Mouse (Mus musculus) kidney, postnatal 0 days (tissue): ENCODE measurements around the gene Tmem259. TPM values are rescaled to one million over a fixed set of nuclear protein-coding genes. Genes with fewer than 3 reads are reported as not detected.
A peak's percentile ranks its signal among the peaks of the same experiment; 100 is the strongest.

Experiments used
- ATAC-seq: fragments of 200-750 bp; cut with Nextera tagmentation; replicated peaks from 2 replicates; pipeline ENCODE4 v1.8.0; 2017; ENCODE audit warnings: low read depth, moderate number of reproducible peaks, moderate TSS enrichment, moderate library complexity; ENCODE audit not compliant: low FRiP score
- DNase-seq: peaks from one replicate; pipeline ENCODE4 v3.0.0-alpha.2; 2016; ENCODE audit warnings: low spot score
- H3K27ac ChIP-seq: fragments of 300-500 bp; sonication (generic); 2 replicates; pipeline ENCODE4 v1.5.1; 2014; ENCODE audit warnings: mild to moderate bottlenecking
- H3K27me3 ChIP-seq: fragments of 300-500 bp; sonication (generic); 2 replicates; pipeline ENCODE4 v1.6.1; 2014; ENCODE audit warnings: low read length, mixed read lengths; ENCODE audit not compliant: insufficient read depth
- H3K36me3 ChIP-seq: fragments of 300-500 bp; sonication (generic); 2 replicates; pipeline ENCODE4 v1.6.1; 2014; ENCODE audit warnings: low read length, mixed read lengths; ENCODE audit not compliant: insufficient read depth
- H3K4me1 ChIP-seq: fragments of 300-500 bp; sonication (generic); replicated peaks from 2 replicates; pipeline ENCODE4 v1.6.1; 2014; ENCODE audit warnings: antibody characterized with exemption, low read length, mixed read lengths; ENCODE audit not compliant: insufficient read depth
- H3K4me2 ChIP-seq: fragments of 300-500 bp; sonication (generic); 2 replicates; pipeline ENCODE4 v1.6.1; 2014; ENCODE audit warnings: mild to moderate bottlenecking, low read length, moderate library complexity, mixed read lengths
- H3K4me3 ChIP-seq: fragments of 300-500 bp; sonication (generic); replicated peaks from 2 replicates; pipeline ENCODE4 v1.5.1; 2014; ENCODE audit warnings: low read depth, low read length
- H3K9ac ChIP-seq: fragments of 300-500 bp; sonication (generic); 2 replicates; pipeline ENCODE4 v1.6.1; 2014; ENCODE audit warnings: low read depth, low read length
- H3K9me3 ChIP-seq: fragments of 300-500 bp; sonication (generic); replicated peaks from 2 replicates; pipeline ENCODE4 v1.6.1; 2016; ENCODE audit warnings: low read length, inconsistent platforms, mixed read lengths
- CTCF ChIP-seq: IDR thresholded peaks from 2 replicates; pipeline ENCODE4 v1.5.1; 2016; ENCODE audit warnings: antibody characterized with exemption, low read depth, mild to moderate bottlenecking, moderate library complexity
- WGBS: fragments of 180-500 bp; shearing (Covaris S2); extraction: QIAGEN DNeasy Blood & Tissue Kit; methylation state at CpG from one replicate; pipeline ENCODE4 v1.1.7; 2014; 5-methylcytosine and 5-hydroxymethylcytosine counted together
- polyA plus RNA-seq: library from polyadenylated mRNA; unstranded; fragments of >200 nt; fragmentation: Nextera tagmentation; extraction: Ambion mirVana; gene quantifications from 2 replicates; pipeline ENCODE4 v1.2.1, GENCODE M21; 2015

Tmem259 gene
- polyA plus RNA-seq: 23.7 and 26.6 TPM in 2 replicates

GRCm38 (mm10) chr10:79984195-79984816, at the start of gene Tmem259:
TSS of gene Tmem259 (minus strand) at chr10:79984330.
- no peaks in the 10 kb centered on the region for H3K27me3 ChIP-seq
- WGBS: under 1% methylated on average over 49 of the region's 49 CpGs
- no peaks in the 10 kb centered on the region for H3K9me3 ChIP-seq
- peak within 1 kb of the TSS; percentile 87 for H3K4me2 ChIP-seq
- H3K4me3 ChIP-seq: peak within 1 kb of the TSS; percentile 63
- peaks cover 33% of the 10 kb centered on the region for H3K4me1 ChIP-seq
- peak; percentile 70 for ATAC-seq
- H3K36me3 ChIP-seq: 0 out of 2 replicates have a peak, but pooled peaks cover 4% of the 10 kb centered on the region
- peak within 1 kb of the TSS; percentile 98 for H3K27ac ChIP-seq
- peak; percentile 84 for TF ChIP-seq CTCF
- peak; percentile 96 for DNase-seq
- H3K9ac ChIP-seq: peak within 1 kb of the TSS; percentile 90

- no peak overlapping the region for H3K4me2 ChIP-seq
- H3K27ac ChIP-seq: no peak overlapping the region
- H3K9me3 ChIP-seq: no peaks in the 10 kb centered on the region
- H3K4me1 ChIP-seq: peaks cover 5% of the 10 kb centered on the region; the same call in 1 of the 2 replicates
- no peaks in the 10 kb centered on the region for H3K27me3 ChIP-seq
- H3K36me3 ChIP-seq: peaks cover 36% of the 10 kb centered on the region
- no peak for TF ChIP-seq CTCF
- DNase-seq (no peak), ATAC-seq (peak; percentile 37; the same call in 1 of the 2 replicates)
- WGBS: 33% methylated on average over 5 of the region's 5 CpGs
- no peak overlapping the region for H3K4me3 ChIP-seq
- no peak overlapping the region for H3K9ac ChIP-seq
These were observed 48.8 kb upstream of the Tmem259 start for GRCm38 (mm10) chr10:80032799-80033480.

GRCm38 (mm10) chr10:80030736-80031135, 46.6 kb upstream of the Tmem259 start:
- H3K9ac ChIP-seq: no peak overlapping the region
- H3K36me3 ChIP-seq: peaks cover 14% of the 10 kb centered on the region
- no peak for ATAC-seq
- H3K27me3 ChIP-seq: no peaks in the 10 kb centered on the region
- no peak overlapping the region for H3K27ac ChIP-seq
- no peak for DNase-seq
- H3K4me2 ChIP-seq: no peak overlapping the region
- WGBS: 79% methylated on average over 17 of the region's 17 CpGs
- H3K9me3 ChIP-seq: no peaks in the 10 kb centered on the region
- no peak overlapping the region for H3K4me3 ChIP-seq
- TF ChIP-seq CTCF: no peak
- H3K4me1 ChIP-seq: peaks cover 4% of the 10 kb centered on the region; the same call in 1 of the 2 replicates

GRCm38 (mm10) chr10:80030191-80030590, 46.1 kb upstream of the Tmem259 start:
- WGBS: 78% methylated on average over 9 of the region's 9 CpGs
- Histone ChIP-seq H3K4me3 (no peak overlapping the region), H3K4me1 (peaks cover 4% of the 10 kb centered on the region; the same call in 1 of the 2 replicates), H3K27ac (no peak overlapping the region), H3K27me3 (no peaks in the 10 kb centered on the region), H3K4me2 (no peak overlapping the region), H3K36me3 (peaks cover 9% of the 10 kb centered on the region), H3K9me3 (no peaks in the 10 kb centered on the region), H3K9ac (no peak overlapping the region)
- ATAC-seq (no peak), DNase-seq (no peak)
- no peak for TF ChIP-seq CTCF

GRCm38 (mm10) chr10:80028521-80028846, 44.4 kb upstream of the Tmem259 start:
- Histone ChIP-seq H3K4me2 (no peak overlapping the region), H3K27me3 (no peaks in the 10 kb centered on the region), H3K4me1 (peaks cover 4% of the 10 kb centered on the region; the same call in 1 of the 2 replicates), H3K9ac (no peak overlapping the region), H3K4me3 (no peak overlapping the region), H3K36me3 (no peaks in the 10 kb centered on the region), H3K27ac (no peak overlapping the region), H3K9me3 (no peaks in the 10 kb centered on the region)
- WGBS: 96% methylated on average over 13 of the region's 13 CpGs
- DNase-seq (no peak), ATAC-seq (no peak)
- no peak for TF ChIP-seq CTCF

- no peak for TF ChIP-seq CTCF
- DNase-seq: no peak
- Histone ChIP-seq H3K36me3 (no peaks in the 10 kb centered on the region), H3K4me2 (no peak overlapping the region), H3K4me3 (no peak overlapping the region), H3K27ac (no peak overlapping the region), H3K27me3 (no peaks in the 10 kb centered on the region), H3K9ac (no peak overlapping the region), H3K9me3 (no peaks in the 10 kb centered on the region), H3K4me1 (peaks cover 4% of the 10 kb centered on the region; the same call in 1 of the 2 replicates)
- no peak for ATAC-seq
- WGBS: 69% methylated on average over 20 of the region's 20 CpGs
These were observed 43.8 kb upstream of the Tmem259 start for GRCm38 (mm10) chr10:80027681-80028520.
